Mouse (Mus musculus): Measurements from ENCODE around the gene E330034G19Rik. TPM values are rescaled to one million over a fixed set of nuclear protein-coding genes. Genes with fewer than 3 reads are reported as not detected.

The E330034G19Rik gene
- polyA plus RNA-seq, 1 experiment from 2014 or later = not detected

GRCm38 (mm10) chr14:24262382-24262781 lies 30.6 kb upstream of the E330034G19Rik start:
- WGBS = 84% methylated on average over 6 of the region's 6 CpGs
- Histone ChIP-seq H3K4me1 (ENCODE audit: control insufficient read depth, insufficient read depth, low read length) (peaks cover 20% of the 10 kb centered on the region), H3K4me2 (ENCODE audit: low read length) (no peak overlapping the region), H3K9me3 (replicated peaks; ENCODE audit: control insufficient read depth, low read length) (no peaks in the 10 kb centered on the region), H3K27ac (ENCODE audit: low read depth, low read length) (peak overlapping the region; percentile 81), H3K27me3 (replicated peaks; ENCODE audit: control insufficient read depth, insufficient read depth, low read length) (no peaks in the 10 kb centered on the region), H3K36me3 (ENCODE audit: control insufficient read depth, insufficient read depth, low read length) (no peaks in the 10 kb centered on the region), H3K9ac (ENCODE audit: low read length) (no peak overlapping the region), H3K4me3 (ENCODE audit: low read depth, low read length) (no peak overlapping the region)
- no peak for ATAC-seq
- no peak for DNase-seq (ENCODE audit: low spot score)

GRCm38 (mm10) chr14:24262915-24263314 lies 30.1 kb upstream of the E330034G19Rik start:
- 0 out of 2 replicates have a peak overlapping the region, but pooled peaks have one; percentile 0 for H3K4me2 ChIP-seq (ENCODE audit: low read length)
- no peak overlapping the region for H3K9ac ChIP-seq (ENCODE audit: low read length)
- no peaks in the 10 kb centered on the region for H3K36me3 ChIP-seq (ENCODE audit: control insufficient read depth, insufficient read depth, low read length)
- 40% methylated on average over 2 of the region's 2 CpGs for whole genome bisulfite sequencing
- peak overlapping the region; percentile 81 for H3K27ac ChIP-seq (ENCODE audit: low read depth, low read length)
- peak; percentile 89 for ATAC-seq
- H3K4me3 ChIP-seq (ENCODE audit: low read depth, low read length) = no peak overlapping the region
- H3K9me3 ChIP-seq (replicated peaks; ENCODE audit: control insufficient read depth, low read length) = no peaks in the 10 kb centered on the region
- H3K4me1 ChIP-seq (ENCODE audit: control insufficient read depth, insufficient read depth, low read length) = peaks cover 20% of the 10 kb centered on the region
- no peaks in the 10 kb centered on the region for H3K27me3 ChIP-seq (replicated peaks; ENCODE audit: control insufficient read depth, insufficient read depth, low read length)
- peak; percentile 88 for DNase-seq (ENCODE audit: low spot score)

- H3K27ac ChIP-seq (ENCODE audit: low read depth, low read length) = no peak overlapping the region
- 53% methylated on average over 1 of the region's 1 CpGs for WGBS
- H3K36me3 ChIP-seq (ENCODE audit: control insufficient read depth, insufficient read depth, low read length) = no peaks in the 10 kb centered on the region
- no peak overlapping the region for H3K9ac ChIP-seq (ENCODE audit: low read length)
- H3K4me1 ChIP-seq (ENCODE audit: control insufficient read depth, insufficient read depth, low read length) = no peaks in the 10 kb centered on the region
- ATAC-seq (no peak), DNase-seq (ENCODE audit: low spot score) (no peak)
- no peak overlapping the region for H3K4me3 ChIP-seq (ENCODE audit: low read depth, low read length)
- H3K4me2 ChIP-seq (ENCODE audit: low read length) = no peak overlapping the region
- no peaks in the 10 kb centered on the region for H3K9me3 ChIP-seq (replicated peaks; ENCODE audit: control insufficient read depth, low read length)
- H3K27me3 ChIP-seq (replicated peaks; ENCODE audit: control insufficient read depth, insufficient read depth, low read length) = no peaks in the 10 kb centered on the region
These were observed 23.4 kb upstream of the E330034G19Rik start for GRCm38 (mm10) chr14:24269571-24269970.

- H3K4me1 ChIP-seq (ENCODE audit: control insufficient read depth, insufficient read depth, low read length) = no peaks in the 10 kb centered on the region
- no peak overlapping the region for H3K9ac ChIP-seq (ENCODE audit: low read length)
- peak; percentile 54; the same call in 1 of the 2 replicates for ATAC-seq
- no peaks in the 10 kb centered on the region for H3K9me3 ChIP-seq (replicated peaks; ENCODE audit: control insufficient read depth, low read length)
- H3K27ac ChIP-seq (ENCODE audit: low read depth, low read length) = no peak overlapping the region
- H3K4me3 ChIP-seq (ENCODE audit: low read depth, low read length) = no peak overlapping the region
- H3K4me2 ChIP-seq (ENCODE audit: low read length) = no peak overlapping the region
- 49% methylated on average over 2 of the region's 2 CpGs for WGBS
- H3K27me3 ChIP-seq (replicated peaks; ENCODE audit: control insufficient read depth, insufficient read depth, low read length) = no peaks in the 10 kb centered on the region
- H3K36me3 ChIP-seq (ENCODE audit: control insufficient read depth, insufficient read depth, low read length) = no peaks in the 10 kb centered on the region
- DNase-seq (ENCODE audit: low spot score) = peak; percentile 75
These were observed 19.4 kb upstream of the E330034G19Rik start for GRCm38 (mm10) chr14:24273575-24273974.

GRCm38 (mm10) chr14:24275534-24275933 lies 17.5 kb upstream of the E330034G19Rik start:
- Histone ChIP-seq H3K9me3 (replicated peaks; ENCODE audit: control insufficient read depth, low read length) (no peaks in the 10 kb centered on the region), H3K36me3 (ENCODE audit: control insufficient read depth, insufficient read depth, low read length) (no peaks in the 10 kb centered on the region)
- peak; percentile 82 for DNase-seq (ENCODE audit: low spot score)

GRCm38 (mm10) chr14:24281278-24281677 lies 11.7 kb upstream of the E330034G19Rik start:
- Histone ChIP-seq H3K9ac (ENCODE audit: low read length) (no peak overlapping the region), H3K4me2 (ENCODE audit: low read length) (no peak overlapping the region), H3K4me3 (ENCODE audit: low read depth, low read length) (no peak overlapping the region), H3K27me3 (replicated peaks; ENCODE audit: control insufficient read depth, insufficient read depth, low read length) (no peaks in the 10 kb centered on the region), H3K9me3 (replicated peaks; ENCODE audit: control insufficient read depth, low read length) (no peaks in the 10 kb centered on the region), H3K4me1 (ENCODE audit: control insufficient read depth, insufficient read depth, low read length) (no peaks in the 10 kb centered on the region), H3K27ac (ENCODE audit: low read depth, low read length) (no peak overlapping the region), H3K36me3 (ENCODE audit: control insufficient read depth, insufficient read depth, low read length) (no peaks in the 10 kb centered on the region)
- 77% methylated on average over 4 of the region's 4 CpGs for WGBS
- no peak for ATAC-seq
- no peak for DNase-seq (ENCODE audit: low spot score)

More at GRCm38 (mm10) chr14:24275534-24275933, 17.5 kb upstream of the E330034G19Rik start:
- WGBS = 50% methylated on average over 2 of the region's 2 CpGs
- ATAC-seq = peak; percentile 54; the same call in 1 of the 2 replicates
- H3K27ac ChIP-seq (ENCODE audit: low read depth, low read length) = no peak overlapping the region
- no peaks in the 10 kb centered on the region for H3K27me3 ChIP-seq (replicated peaks; ENCODE audit: control insufficient read depth, insufficient read depth, low read length)
- no peak overlapping the region for H3K4me3 ChIP-seq (ENCODE audit: low read depth, low read length)
- H3K4me1 ChIP-seq (ENCODE audit: control insufficient read depth, insufficient read depth, low read length) = no peaks in the 10 kb centered on the region
- H3K4me2 ChIP-seq (ENCODE audit: low read length) = no peak overlapping the region
- no peak overlapping the region for H3K9ac ChIP-seq (ENCODE audit: low read length)

- H3K9me3 ChIP-seq (replicated peaks; ENCODE audit: control insufficient read depth, low read length) = no peaks in the 10 kb centered on the region
- no peaks in the 10 kb centered on the region for H3K27me3 ChIP-seq (replicated peaks; ENCODE audit: control insufficient read depth, insufficient read depth, low read length)
- no peaks in the 10 kb centered on the region for H3K36me3 ChIP-seq (ENCODE audit: control insufficient read depth, insufficient read depth, low read length)
- ATAC-seq (no peak), DNase-seq (ENCODE audit: low spot score) (no peak)
- 76% methylated on average over 3 of the region's 3 CpGs for WGBS
- H3K4me3 ChIP-seq (ENCODE audit: low read depth, low read length) = no peak overlapping the region
- H3K4me1 ChIP-seq (ENCODE audit: control insufficient read depth, insufficient read depth, low read length) = no peaks in the 10 kb centered on the region
- H3K9ac ChIP-seq (ENCODE audit: low read length) = no peak overlapping the region
- no peak overlapping the region for H3K27ac ChIP-seq (ENCODE audit: low read depth, low read length)
- H3K4me2 ChIP-seq (ENCODE audit: low read length) = no peak overlapping the region
These were observed 10.7 kb upstream of the E330034G19Rik start for GRCm38 (mm10) chr14:24282276-24282675.

GRCm38 (mm10) chr14:24286136-24286535 lies 6.9 kb upstream of the E330034G19Rik start:
- WGBS = 57% methylated on average over 4 of the region's 4 CpGs
- Histone ChIP-seq H3K9ac (ENCODE audit: low read length) (no peak overlapping the region), H3K36me3 (ENCODE audit: control insufficient read depth, insufficient read depth, low read length) (no peaks in the 10 kb centered on the region)

GRCm38 (mm10) chr14:24290726-24291125 lies 2.3 kb upstream of the E330034G19Rik start:
- Histone ChIP-seq H3K4me3 (ENCODE audit: low read depth, low read length) (no peak overlapping the region), H3K4me2 (ENCODE audit: low read length) (no peak overlapping the region), H3K27ac (ENCODE audit: low read depth, low read length) (no peak overlapping the region), H3K9ac (ENCODE audit: low read length) (no peak overlapping the region), H3K36me3 (ENCODE audit: control insufficient read depth, insufficient read depth, low read length) (no peaks in the 10 kb centered on the region), H3K27me3 (replicated peaks; ENCODE audit: control insufficient read depth, insufficient read depth, low read length) (no peaks in the 10 kb centered on the region), H3K4me1 (ENCODE audit: control insufficient read depth, insufficient read depth, low read length) (no peaks in the 10 kb centered on the region), H3K9me3 (replicated peaks; ENCODE audit: control insufficient read depth, low read length) (no peaks in the 10 kb centered on the region)
- DNase-seq (ENCODE audit: low spot score) (no peak), ATAC-seq (no peak)

More at GRCm38 (mm10) chr14:24286136-24286535, 6.9 kb upstream of the E330034G19Rik start:
- ATAC-seq (no peak), DNase-seq (ENCODE audit: low spot score) (no peak)
- no peaks in the 10 kb centered on the region for H3K9me3 ChIP-seq (replicated peaks; ENCODE audit: control insufficient read depth, low read length)
- no peaks in the 10 kb centered on the region for H3K27me3 ChIP-seq (replicated peaks; ENCODE audit: control insufficient read depth, insufficient read depth, low read length)
- no peak overlapping the region for H3K4me2 ChIP-seq (ENCODE audit: low read length)
- no peak overlapping the region for H3K27ac ChIP-seq (ENCODE audit: low read depth, low read length)
- no peaks in the 10 kb centered on the region for H3K4me1 ChIP-seq (ENCODE audit: control insufficient read depth, insufficient read depth, low read length)
- no peak overlapping the region for H3K4me3 ChIP-seq (ENCODE audit: low read depth, low read length)
